Mouse (Mus musculus): ENCODE results near the gene Prss56. TPM values are rescaled to one million over a fixed set of nuclear protein-coding genes. Genes with fewer than 3 reads are reported as not detected.
A peak's percentile ranks its signal among the peaks of the same experiment; 100 is the strongest.

Prss56 gene
- total RNA-seq (2021): under 1 TPM; 0.16 to 0.40 TPM

GRCm38 (mm10) chr1:87183013-87183412 lies at the start of gene Prss56:
Gene Prss56 (plus strand): TSS chr1:87183313.
- intact Hi-C loops (cut with DNase I): loop anchor here (5.0 to 10.0 kb wide), 2 partner anchors 141 to 518 kb away; no protein-coding TSS in a partner anchor

GRCm38 (mm10) chr1:87141550-87141949 lies 41.6 kb upstream of the Prss56 start:
- intact Hi-C loops (cut with DNase I): no loop called here
- no peak for DNase-seq

More at GRCm38 (mm10) chr1:87183013-87183412, at the start of gene Prss56:
- DNase-seq: no peak

- DNase-seq: peak; percentile 47
- intact Hi-C loops (cut with DNase I): no loop called here
These were observed 40.7 kb upstream of the Prss56 start for GRCm38 (mm10) chr1:87142456-87142855.

GRCm38 (mm10) chr1:87143141-87143540 lies 40.0 kb upstream of the Prss56 start:
- DNase-seq: no peak
- intact Hi-C loops (cut with DNase I): no loop called here

- intact Hi-C loops (cut with DNase I): no loop called here
- no peak for DNase-seq
These were observed 33.7 kb upstream of the Prss56 start for GRCm38 (mm10) chr1:87149422-87149821.

- DNase-seq: no peak
These were observed 31.8 kb upstream of the Prss56 start for GRCm38 (mm10) chr1:87151286-87151685.

GRCm38 (mm10) chr1:87153776-87154500 lies 29.2 kb upstream of the Prss56 start:
- intact Hi-C loops (cut with DNase I): no loop called here
- DNase-seq: no peak

More at GRCm38 (mm10) chr1:87151286-87151685, 31.8 kb upstream of the Prss56 start:
- intact Hi-C loops (cut with DNase I): no loop called here

- no peak for DNase-seq
- intact Hi-C loops (cut with DNase I): no loop called here
These were observed 28.5 kb upstream of the Prss56 start for GRCm38 (mm10) chr1:87154501-87155120.

GRCm38 (mm10) chr1:87155531-87156198 lies 27.4 kb upstream of the Prss56 start:
- DNase-seq: no peak
- intact Hi-C loops (cut with DNase I): no loop called here

GRCm38 (mm10) chr1:87156199-87156587 lies 26.9 kb upstream of the Prss56 start, which contains the start of gene Ecel1:
Gene Ecel1 (minus strand): TSS chr1:87156521.
- no peak for DNase-seq
- intact Hi-C loops (cut with DNase I): no loop called here

GRCm38 (mm10) chr1:87159396-87159795 lies 23.7 kb upstream of the Prss56 start:
- no peak for DNase-seq
- intact Hi-C loops (cut with DNase I): no loop called here

- intact Hi-C loops (cut with DNase I): no loop called here
- no peak for DNase-seq
These were observed 18.8 kb upstream of the Prss56 start for GRCm38 (mm10) chr1:87164164-87164795.

- intact Hi-C loops (cut with DNase I): no loop called here
- DNase-seq: no peak
These were observed 18.3 kb upstream of the Prss56 start for GRCm38 (mm10) chr1:87164796-87165184.

GRCm38 (mm10) chr1:87170458-87170857 lies 12.7 kb upstream of the Prss56 start:
- intact Hi-C loops (cut with DNase I): no loop called here
- no peak for DNase-seq

- DNase-seq: no peak
- intact Hi-C loops (cut with DNase I): no loop called here
These were observed 11.8 kb upstream of the Prss56 start for GRCm38 (mm10) chr1:87171312-87171711.

GRCm38 (mm10) chr1:87172316-87172715 lies 10.8 kb upstream of the Prss56 start:
- no peak for DNase-seq
- intact Hi-C loops (cut with DNase I): no loop called here

GRCm38 (mm10) chr1:87174006-87174955 lies 8.8 kb upstream of the Prss56 start:
- intact Hi-C loops (cut with DNase I): no loop called here
- DNase-seq: peak; percentile 74

- peak; percentile 84 for DNase-seq
- intact Hi-C loops (cut with DNase I): no loop called here
These were observed 7.2 kb upstream of the Prss56 start for GRCm38 (mm10) chr1:87175852-87176292.

- DNase-seq: no peak
- intact Hi-C loops (cut with DNase I): loop anchor here (5.0 to 10.0 kb wide), 2 partner anchors 139 to 516 kb away; no protein-coding TSS in a partner anchor
These were observed 2.2 kb upstream of the Prss56 start for GRCm38 (mm10) chr1:87180896-87181295.
